Mouse (Mus musculus) hindbrain, embryonic 16.5 days (tissue): Measurements from ENCODE around the gene Cdrt4. TPM values are rescaled to one million over a fixed set of nuclear protein-coding genes. Genes with fewer than 3 reads are reported as not detected.
A peak's percentile ranks its signal among the peaks of the same experiment; 100 is the strongest.

ENCODE experiments used
- ATAC-seq: fragments of 200-750 bp; cut with Nextera tagmentation; 2 replicates; pipeline ENCODE4 v1.8.0; 2017; ENCODE audit warnings: moderate TSS enrichment, moderate library complexity
- H3K27ac ChIP-seq: fragments of 300-500 bp; sonication (generic); 2 replicates; pipeline ENCODE4 v1.5.1; 2014; ENCODE audit warnings: low read depth, mild to moderate bottlenecking, control low read depth, low read length, moderate library complexity
- H3K27me3 ChIP-seq: fragments of 300-500 bp; sonication (generic); replicated peaks from 2 replicates; pipeline ENCODE4 v1.6.1; 2014; ENCODE audit warnings: low read length; ENCODE audit not compliant: control insufficient read depth, insufficient read depth
- H3K36me3 ChIP-seq: fragments of 300-500 bp; sonication (generic); 2 replicates; pipeline ENCODE4 v1.6.1; 2014; ENCODE audit warnings: mild to moderate bottlenecking, low read length, moderate library complexity, mixed read lengths; ENCODE audit not compliant: control insufficient read depth, insufficient read depth
- H3K4me1 ChIP-seq: fragments of 300-500 bp; sonication (generic); 2 replicates; pipeline ENCODE4 v1.6.1; 2014; ENCODE audit warnings: low read depth, low read length; ENCODE audit not compliant: control insufficient read depth, insufficient read depth
- H3K4me2 ChIP-seq: fragments of 300-500 bp; sonication (generic); 2 replicates; pipeline ENCODE4 v1.6.1; 2014; ENCODE audit warnings: mild to moderate bottlenecking, low read length, control low read depth, moderate library complexity
- H3K4me3 ChIP-seq: fragments of 300-500 bp; sonication (generic); 2 replicates; pipeline ENCODE4 v1.5.1; 2014; ENCODE audit warnings: mild to moderate bottlenecking, low read length, control low read depth, moderate library complexity
- H3K9ac ChIP-seq: fragments of 300-500 bp; sonication (generic); 2 replicates; pipeline ENCODE4 v1.6.1; 2014; ENCODE audit warnings: low read depth, mild to moderate bottlenecking, control low read depth, low read length, moderate library complexity
- H3K9me3 ChIP-seq: fragments of 300-500 bp; sonication (generic); 2 replicates; pipeline ENCODE4 v1.6.1; 2014; ENCODE audit warnings: mild to moderate bottlenecking, low read length, moderate library complexity; ENCODE audit not compliant: control insufficient read depth
- WGBS: fragments of 180-500 bp; shearing (Covaris S2); extraction: QIAGEN DNeasy Blood & Tissue Kit; methylation state at CpG from one replicate; pipeline ENCODE4 v1.1.7; 2014; 5-methylcytosine and 5-hydroxymethylcytosine counted together
- polyA plus RNA-seq: library from polyadenylated mRNA; unstranded; fragments of >200 nt; fragmentation: Nextera tagmentation; extraction: Ambion mirVana; gene quantifications from 2 replicates; pipeline ENCODE4 v1.2.1, GENCODE M21; 2015

Gene Cdrt4
- polyA plus RNA-seq, 1 experiment from 2014 or later: 0.23 TPM

GRCm38 (mm10) chr11:62919946-62920742 is 30.8 kb upstream of the Cdrt4 start:
- Histone ChIP-seq H3K9ac (no peak overlapping the region; the same call in 1 of the 2 replicates), H3K4me1 (peaks cover 5% of the 10 kb centered on the region; the same call in 1 of the 2 replicates), H3K4me2 (peak overlapping the region; percentile 52), H3K9me3 (no peaks in the 10 kb centered on the region), H3K36me3 (no peaks in the 10 kb centered on the region), H3K27ac (no peak overlapping the region), H3K27me3 (no peaks in the 10 kb centered on the region), H3K4me3 (peak overlapping the region; percentile 33)
- ATAC-seq: no peak
- 74% methylated on average over 6 of the region's 6 CpGs for WGBS

- no peak for ATAC-seq
- 20% methylated on average over 6 of the region's 6 CpGs for WGBS
- Histone ChIP-seq H3K9ac (peak overlapping the region; percentile 29), H3K4me3 (peak overlapping the region; percentile 33), H3K4me2 (peak overlapping the region; percentile 52), H3K27ac (no peak overlapping the region), H3K4me1 (peaks cover 5% of the 10 kb centered on the region; the same call in 1 of the 2 replicates), H3K9me3 (no peaks in the 10 kb centered on the region), H3K27me3 (no peaks in the 10 kb centered on the region), H3K36me3 (no peaks in the 10 kb centered on the region)
Observed at GRCm38 (mm10) chr11:62920743-62921050, 30.3 kb upstream of the Cdrt4 start.

DNA sequence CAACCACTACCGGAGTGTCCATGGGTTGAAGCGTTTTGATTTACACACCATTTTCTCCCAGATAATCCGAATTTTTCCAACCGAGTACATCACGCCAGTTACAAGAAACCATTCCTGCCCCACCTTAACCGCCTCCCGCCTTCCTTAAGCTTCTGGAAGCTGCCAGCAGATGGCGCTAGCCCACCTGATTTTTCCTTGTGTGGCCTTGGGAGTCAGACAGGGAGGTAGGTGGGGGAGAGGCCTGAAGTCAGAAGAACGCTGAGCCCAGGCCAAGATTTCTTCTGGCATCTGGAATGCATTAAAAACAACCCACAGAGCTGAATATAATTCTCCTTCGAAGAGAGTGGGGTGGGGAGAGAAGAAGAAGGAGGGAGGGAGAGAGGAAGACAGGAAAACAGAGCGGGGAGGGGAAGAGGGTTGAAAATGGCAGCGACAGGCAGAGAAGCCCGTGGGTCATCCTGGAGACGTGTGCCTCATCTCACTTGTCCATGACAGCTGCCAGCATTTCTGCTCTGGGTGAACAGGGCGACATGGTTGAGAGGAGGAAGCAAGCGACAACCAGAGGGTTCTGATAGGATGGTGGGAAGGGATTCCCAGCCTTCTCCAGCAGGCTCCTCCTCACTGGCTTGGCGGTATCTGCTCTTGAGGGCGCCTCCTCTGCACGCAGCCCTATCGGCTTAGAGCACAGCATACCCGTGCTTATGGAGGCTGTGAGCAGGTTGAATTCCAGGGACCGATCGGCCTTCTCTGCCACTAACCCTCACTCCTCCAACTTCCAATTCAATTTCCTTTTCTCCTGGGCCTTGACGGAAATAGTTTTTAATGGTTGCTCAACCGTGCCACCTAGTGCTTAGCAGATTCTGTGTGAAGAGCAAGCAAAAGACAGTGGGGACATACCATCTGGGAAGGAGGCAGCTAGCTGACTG is 29.7 kb upstream of the Cdrt4 start:
- H3K9ac ChIP-seq: peak overlapping the region; percentile 29
- H3K27me3 ChIP-seq: no peaks in the 10 kb centered on the region

DNA sequence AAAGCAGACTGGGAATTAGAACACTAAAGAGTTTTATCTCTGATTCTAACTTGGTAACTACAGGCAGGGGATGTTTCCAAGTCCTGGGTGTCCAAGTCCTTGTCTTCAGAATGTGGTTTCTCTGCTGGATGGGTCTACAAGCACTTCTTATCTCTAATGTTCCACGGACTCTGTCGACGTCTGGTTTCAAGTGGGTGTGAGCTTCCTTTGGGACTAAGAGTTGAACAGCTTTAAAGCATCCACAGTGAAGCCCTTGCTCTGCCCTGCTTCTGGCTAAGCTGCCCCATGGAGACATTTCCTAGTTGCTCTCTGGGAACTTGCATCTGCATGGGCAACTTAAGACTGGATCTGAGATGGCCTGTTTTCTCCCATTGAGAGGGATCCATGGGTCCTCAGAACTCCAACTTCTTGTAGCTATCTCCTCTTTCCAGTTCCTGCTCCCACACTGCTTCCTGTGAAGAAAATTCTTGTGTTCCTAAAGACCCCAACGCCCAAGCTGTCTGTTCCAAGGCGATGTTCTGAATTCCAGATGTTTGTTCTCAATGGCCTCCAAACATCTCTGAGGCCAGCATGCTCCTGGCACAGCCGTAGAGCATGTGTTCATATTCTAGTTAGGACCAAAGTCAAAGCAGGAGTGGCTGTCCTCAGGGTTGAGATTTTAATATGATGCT is 26.8 kb upstream of the Cdrt4 start:
- H3K4me3 ChIP-seq: no peak overlapping the region
- no peaks in the 10 kb centered on the region for H3K36me3 ChIP-seq
- H3K4me2 ChIP-seq: no peak overlapping the region
- no peak overlapping the region for H3K27ac ChIP-seq
- H3K9me3 ChIP-seq: peaks cover 4% of the 10 kb centered on the region; the same call in 1 of the 2 replicates
- ATAC-seq: no peak
- no peaks in the 10 kb centered on the region for H3K27me3 ChIP-seq
- no peak overlapping the region for H3K9ac ChIP-seq
- H3K4me1 ChIP-seq: peaks cover 5% of the 10 kb centered on the region; the same call in 1 of the 2 replicates
- 93% methylated on average over 6 of the region's 6 CpGs for WGBS

More for the DNA sequence above, 29.7 kb upstream of the Cdrt4 start:
- H3K4me3 ChIP-seq: peak overlapping the region; percentile 33
- peak overlapping the region; percentile 76 for H3K27ac ChIP-seq
- peaks cover 5% of the 10 kb centered on the region; the same call in 1 of the 2 replicates for H3K4me1 ChIP-seq
- peak overlapping the region; percentile 52 for H3K4me2 ChIP-seq
- no peaks in the 10 kb centered on the region for H3K36me3 ChIP-seq
- whole genome bisulfite sequencing: 23% methylated on average over 25 of the region's 25 CpGs
- peak; percentile 94 for ATAC-seq
- H3K9me3 ChIP-seq: no peaks in the 10 kb centered on the region

DNA sequence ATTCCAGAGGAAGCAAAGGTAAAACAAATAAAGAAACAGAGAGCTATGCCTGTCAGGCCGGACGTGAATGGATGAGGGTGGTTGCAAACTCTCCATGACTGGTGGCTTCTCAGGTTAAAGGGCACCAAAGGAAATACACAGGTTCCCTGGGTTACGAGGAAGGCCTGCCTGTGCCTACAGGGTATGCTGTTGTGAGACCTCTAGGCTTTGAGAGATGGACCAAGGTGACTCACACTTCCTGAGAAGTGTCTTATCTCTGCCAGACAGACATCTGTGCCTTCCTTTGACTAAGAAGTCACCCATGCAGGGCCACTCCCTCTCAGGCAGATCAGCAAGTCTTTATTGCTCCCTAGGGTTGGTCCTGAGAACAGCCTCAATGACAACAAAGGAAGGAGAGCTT is 21.2 kb upstream of the Cdrt4 start:
- ATAC-seq: no peak
- Histone ChIP-seq H3K27ac (no peak overlapping the region), H3K4me2 (no peak overlapping the region), H3K4me1 (no peaks in the 10 kb centered on the region), H3K27me3 (no peaks in the 10 kb centered on the region), H3K9me3 (peaks cover 4% of the 10 kb centered on the region; the same call in 1 of the 2 replicates), H3K9ac (no peak overlapping the region), H3K36me3 (no peaks in the 10 kb centered on the region), H3K4me3 (no peak overlapping the region)
- 71% methylated on average over 3 of the region's 3 CpGs for WGBS

DNA sequence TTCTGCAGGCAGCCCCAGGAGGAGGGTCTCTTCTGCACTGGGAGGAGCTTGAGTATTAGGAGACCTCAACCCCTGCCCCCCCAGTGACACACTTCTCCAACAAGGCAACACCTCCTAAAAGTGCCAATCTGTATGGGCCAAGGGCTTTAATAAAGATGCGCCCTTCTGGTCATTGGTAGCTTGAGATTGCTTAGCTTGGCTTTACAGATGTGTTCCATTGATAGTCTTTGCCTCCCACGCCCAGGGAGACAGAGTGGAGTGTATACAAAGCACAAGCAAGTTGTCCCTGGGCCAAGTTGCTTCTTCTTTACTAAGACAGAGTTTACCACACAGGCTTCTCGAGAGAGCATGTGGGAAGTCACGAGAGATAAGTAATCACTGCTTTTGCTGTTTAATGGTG is 20.4 kb upstream of the Cdrt4 start:
- Histone ChIP-seq H3K9ac (no peak overlapping the region), H3K4me1 (no peaks in the 10 kb centered on the region), H3K27ac (no peak overlapping the region), H3K4me3 (no peak overlapping the region), H3K36me3 (no peaks in the 10 kb centered on the region), H3K27me3 (no peaks in the 10 kb centered on the region), H3K9me3 (peaks cover 4% of the 10 kb centered on the region; the same call in 1 of the 2 replicates), H3K4me2 (no peak overlapping the region)
- 86% methylated on average over 4 of the region's 4 CpGs for WGBS
- no peak for ATAC-seq

- no peak for ATAC-seq
- H3K36me3 ChIP-seq: no peaks in the 10 kb centered on the region
- H3K4me2 ChIP-seq: no peak overlapping the region
- H3K9ac ChIP-seq: no peak overlapping the region
- no peak overlapping the region for H3K27ac ChIP-seq
- H3K9me3 ChIP-seq: peaks cover 4% of the 10 kb centered on the region; the same call in 1 of the 2 replicates
- H3K4me1 ChIP-seq: no peaks in the 10 kb centered on the region
- no peaks in the 10 kb centered on the region for H3K27me3 ChIP-seq
- WGBS: 90% methylated on average over 5 of the region's 5 CpGs
- H3K4me3 ChIP-seq: no peak overlapping the region
Observed at GRCm38 (mm10) chr11:62931141-62931540, 19.9 kb upstream of the Cdrt4 start.

- Histone ChIP-seq H3K4me1 (no peaks in the 10 kb centered on the region), H3K27ac (no peak overlapping the region), H3K4me2 (no peak overlapping the region), H3K9me3 (no peaks in the 10 kb centered on the region), H3K36me3 (no peaks in the 10 kb centered on the region), H3K9ac (no peak overlapping the region), H3K27me3 (no peaks in the 10 kb centered on the region), H3K4me3 (no peak overlapping the region)
- ATAC-seq: no peak
- WGBS: 91% methylated on average over 9 of the region's 9 CpGs
Observed at GRCm38 (mm10) chr11:62933099-62933498, 17.9 kb upstream of the Cdrt4 start.
